ENCODE assay signal across 10 mouse cellular contexts in genomic region chr7:129307042-129307825, GRCm38 (mm10). TPM values are rescaled to one million over a fixed set of nuclear protein-coding genes. Genes with fewer than 3 reads are reported as not detected.
A peak's percentile ranks its signal among the peaks of the same experiment; 100 is the strongest.
DNase-seq lines count a peak whose midpoint lies in the region; ATAC-seq and TF ChIP-seq lines count a peak whose summit lies in the region.
"Had no signal": no experiment of that assay in that cellular context is flagged by ENCODE, and none has a peak within 500 bp of the region (broad histone marks: within the 10 kb centered on the region; RNA-seq: fewer than 3 reads in every experiment).

No protein-coding gene starts in this region.

- H3K36me3 ChIP-seq in hindbrain, embryonic 15.5 days: no peaks in the 10 kb centered on the region
- H3K36me3 ChIP-seq in neural tube, embryonic 11.5 days (ENCODE audit: control insufficient read depth, insufficient read depth, low read length): no peaks in the 10 kb centered on the region

- intact Hi-C loops in gastrocnemius, adult 2 months (cut with DNase I): loop anchor here (2.0 to 5.0 kb wide), 2 partner anchors 70 to 446 kb away; no protein-coding TSS in a partner anchor

- no peak overlapping the region for H3K27ac ChIP-seq in gastrocnemius, adult 2 months
- no peak overlapping the region for H3K27ac ChIP-seq in hindbrain, embryonic 15.5 days (replicated peaks)
- H3K27ac ChIP-seq in neural tube, embryonic 11.5 days (ENCODE audit: low read depth, low read length): no peak overlapping the region

- H3K4me1 ChIP-seq in hindbrain, embryonic 15.5 days (replicated peaks): no peaks in the 10 kb centered on the region
- H3K4me1 ChIP-seq in neural tube, embryonic 11.5 days (ENCODE audit: control insufficient read depth, insufficient read depth, low read length): no peaks in the 10 kb centered on the region

- 24% methylated on average over 13 of the region's 13 CpGs for WGBS in hindbrain, embryonic 15.5 days
- 30% methylated on average over 13 of the region's 13 CpGs for WGBS in neural tube, embryonic 11.5 days

- ATAC-seq in hindbrain, embryonic 15.5 days (ENCODE audit: low FRiP score, low read depth): peak; percentile 30; the same call in 1 of the 2 replicates
- no peak for ATAC-seq in neural tube, embryonic 11.5 days (ENCODE audit: insufficient read depth, low FRiP score, low TSS enrichment)
- ATAC-seq in megakaryocyte, adult 5-6 weeks (ENCODE audit: poor library complexity, severe bottlenecking): no peak

- DNase-seq in gastrocnemius, adult 2 months: peak; percentile 17
- no peak for DNase-seq in gastrocnemius, adult 8-10 months (ENCODE audit: low spot score in 2 of 2)
- peak; percentile 59 for DNase-seq in ES-CJ7 (ENCODE audit: low read depth, low spot score)
- peak; percentile 76 for DNase-seq in embryo, embryonic 11 days
- DNase-seq in neural tube, embryonic 11.5 days (ENCODE audit: low spot score): peak; percentile 52
- DNase-seq in urinary bladder, postnatal 25 days (ENCODE audit: low spot score): no peak

- no peak overlapping the region for H3K9ac ChIP-seq in hindbrain, embryonic 15.5 days
- no peak overlapping the region; the same call in 1 of the 2 replicates for H3K9ac ChIP-seq in neural tube, embryonic 11.5 days (ENCODE audit: low read length)

- H3K4me3 ChIP-seq in gastrocnemius, adult 2 months: no peak overlapping the region
- H3K4me3 ChIP-seq in hindbrain, embryonic 15.5 days: no peak overlapping the region
- no peak overlapping the region for H3K4me3 ChIP-seq in neural tube, embryonic 11.5 days (ENCODE audit: low read depth, low read length)

- H3K9me3 ChIP-seq in hindbrain, embryonic 15.5 days: no peaks in the 10 kb centered on the region
- H3K9me3 ChIP-seq in neural tube, embryonic 11.5 days (ENCODE audit: control insufficient read depth, low read length): no peaks in the 10 kb centered on the region

- no peak overlapping the region for H3K4me2 ChIP-seq in hindbrain, embryonic 15.5 days
- H3K4me2 ChIP-seq in neural tube, embryonic 11.5 days (ENCODE audit: low read depth): no peak overlapping the region

- TF ChIP-seq CTCF in gastrocnemius, adult 2 months (IDR thresholded peaks at IDR 0.05): peak; percentile 59

- H3K27me3 ChIP-seq in hindbrain, embryonic 15.5 days: no peaks in the 10 kb centered on the region
- H3K27me3 ChIP-seq in neural tube, embryonic 11.5 days (ENCODE audit: control insufficient read depth, insufficient read depth, low read length): no peaks in the 10 kb centered on the region

RNA-seq across cellular contexts. Expression of gene Plpp4, which starts 50.4 kb away (rescaled TPM):
- not detected for total RNA-seq in gastrocnemius, adult 2 months (2021)
- total RNA-seq in gastrocnemius, adult 8-10 months (2022): not detected
- polyA plus RNA-seq in hindbrain, embryonic 15.5 days (2015; fragmentation: Nextera tagmentation; extraction: Ambion mirVana): 13.8 and 15.9 TPM in 2 replicates
- polyA plus RNA-seq in neural tube, embryonic 11.5 days (2014; fragmentation: Nextera tagmentation; extraction: Ambion mirVana): 0.85 and 1.0 TPM in 2 replicates
- not detected in 2 replicates for total RNA-seq in megakaryocyte, adult 5-6 weeks (2015)
- total RNA-seq in megakaryocyte, adult 5-6 weeks (2017): not detected in 2 replicates
- total RNA-seq: hematopoietic stem cell, adult 5-6 weeks; MEL had no signal

Comparison
In these comparisons a context has a peak if more than half of its experiments do, and no peak if none do; other contexts are left out.
1. DNase-seq: peak in gastrocnemius, adult 2 months (single experiment), ES-CJ7 (single experiment), embryo, embryonic 11 days (single experiment) and neural tube, embryonic 11.5 days (single experiment); none in gastrocnemius, adult 8-10 months (0 of 2) and urinary bladder, postnatal 25 days (single experiment).